Mouse (Mus musculus) heart, embryonic 14.5 days (tissue): ENCODE measurements around the gene Gpr132. TPM values are rescaled to one million over a fixed set of nuclear protein-coding genes. Genes with fewer than 3 reads are reported as not detected.
A peak's percentile ranks its signal among the peaks of the same experiment; 100 is the strongest.
"Not testable (repeated sequence)": the region's sequence is repeated elsewhere in the genome, so short reads cannot be mapped to it uniquely, and the experiment has no call there.

ENCODE experiments used
- ATAC-seq: fragments of 200-750 bp; cut with Nextera tagmentation; 2 replicates; pipeline ENCODE4 v1.8.0; 2017; ENCODE audit warnings: low read depth, moderate TSS enrichment; ENCODE audit not compliant: insufficient number of reproducible peaks, insufficient read depth, low FRiP score
- H3K27ac ChIP-seq, 2 experiments: fragments of 200-500 bp in 1 of 2; fragments of 300-500 bp in 1 of 2; sonication (generic) in 1 of 2; replicated peaks in 1 of 2; 2 replicates each; pipeline ENCODE4 v1.5.1; 2012 to 2014; ENCODE audit warnings: low read depth in 2 of 2, low read length in 2 of 2, control low read depth in 1 of 2, mild to moderate bottlenecking in 1 of 2, mixed read lengths in 1 of 2; ENCODE audit not compliant: control insufficient read depth in 1 of 2, insufficient read depth in 1 of 2
- H3K27me3 ChIP-seq: fragments of 300-500 bp; sonication (generic); 2 replicates; pipeline ENCODE4 v1.6.1; 2014; ENCODE audit warnings: mild to moderate bottlenecking, low read length, control low read depth; ENCODE audit not compliant: control insufficient read depth, insufficient read depth
- H3K36me3 ChIP-seq: fragments of 300-500 bp; sonication (generic); 2 replicates; pipeline ENCODE4 v1.6.1; 2014; ENCODE audit warnings: mild to moderate bottlenecking, control low read depth, low read length, mixed read lengths; ENCODE audit not compliant: control insufficient read depth, insufficient read depth
- H3K4me1 ChIP-seq, 2 experiments: fragments of 200-500 bp in 1 of 2; fragments of 300-500 bp in 1 of 2; sonication (generic) in 1 of 2; 2 replicates each; pipeline ENCODE4 v1.6.1; 2012 to 2014; ENCODE audit warnings: low read length in 2 of 2, control low read depth in 1 of 2, mixed read lengths in 1 of 2; ENCODE audit not compliant: control insufficient read depth in 2 of 2, insufficient read depth in 2 of 2
- H3K4me2 ChIP-seq: fragments of 300-500 bp; sonication (generic); 2 replicates; pipeline ENCODE4 v1.6.1; 2014; ENCODE audit warnings: mild to moderate bottlenecking, low read length
- H3K4me3 ChIP-seq, 2 experiments: fragments of 200-500 bp in 1 of 2; fragments of 300-500 bp in 1 of 2; sonication (generic) in 1 of 2; 2 replicates each; pipeline ENCODE4 v1.5.1; 2012 to 2014; ENCODE audit warnings: low read length in 2 of 2, mild to moderate bottlenecking in 2 of 2, control low read depth in 1 of 2, low read depth in 1 of 2, moderate library complexity in 1 of 2; ENCODE audit not compliant: control insufficient read depth in 1 of 2, insufficient read depth in 1 of 2
- H3K9ac ChIP-seq: fragments of 300-500 bp; sonication (generic); 2 replicates; pipeline ENCODE4 v1.6.1; 2014; ENCODE audit warnings: mild to moderate bottlenecking, low read length
- H3K9me3 ChIP-seq: fragments of 300-500 bp; sonication (generic); 2 replicates; pipeline ENCODE4 v1.6.1; 2016; ENCODE audit warnings: low read length, control low read depth; ENCODE audit not compliant: control insufficient read depth
- WGBS: fragments of 180-500 bp; shearing (Covaris S2); extraction: QIAGEN DNeasy Blood & Tissue Kit; methylation state at CpG from one replicate; pipeline ENCODE4 v1.1.7; 2014; 5-methylcytosine and 5-hydroxymethylcytosine counted together
- polyA plus RNA-seq: library from polyadenylated mRNA; unstranded; fragments of >200 nt; fragmentation: Nextera tagmentation; extraction: Ambion mirVana; gene quantifications from 2 replicates; pipeline ENCODE4 v1.2.1, GENCODE M21; 2014

Gpr132 gene
- polyA plus RNA-seq, 1 experiment from 2014 or later, result 0.08 TPM

GRCm38 (mm10) chr12:112850344-112850743 lies 17.7 kb downstream of the Gpr132 start:
- no peak overlapping the region for H3K27ac ChIP-seq
- no peaks in the 10 kb centered on the region for H3K4me1 ChIP-seq
- H3K4me2 ChIP-seq, result no peak overlapping the region
- no peak overlapping the region for H3K9ac ChIP-seq
- no peak for ATAC-seq
- H3K27me3 ChIP-seq, result no peaks in the 10 kb centered on the region
- H3K4me3 ChIP-seq, result no peak overlapping the region
- H3K36me3 ChIP-seq, result no peaks in the 10 kb centered on the region
- 84% methylated on average over 9 of the region's 9 CpGs for WGBS
- no peaks in the 10 kb centered on the region for H3K9me3 ChIP-seq

GRCm38 (mm10) chr12:112849235-112850022 lies 18.6 kb downstream of the Gpr132 start:
- Histone ChIP-seq H3K27me3 (no peaks in the 10 kb centered on the region), H3K27ac (no peak overlapping the region), H3K9ac (no peak overlapping the region), H3K36me3 (no peaks in the 10 kb centered on the region), H3K4me2 (no peak overlapping the region), H3K4me1 (no peaks in the 10 kb centered on the region), H3K4me3 (no peak overlapping the region), H3K9me3 (no peaks in the 10 kb centered on the region)
- WGBS, result 77% methylated on average over 11 of the region's 11 CpGs
- ATAC-seq, result no peak

GRCm38 (mm10) chr12:112847880-112848279 lies 20.1 kb downstream of the Gpr132 start:
- 84% methylated on average over 2 of the region's 2 CpGs for WGBS

DNA sequence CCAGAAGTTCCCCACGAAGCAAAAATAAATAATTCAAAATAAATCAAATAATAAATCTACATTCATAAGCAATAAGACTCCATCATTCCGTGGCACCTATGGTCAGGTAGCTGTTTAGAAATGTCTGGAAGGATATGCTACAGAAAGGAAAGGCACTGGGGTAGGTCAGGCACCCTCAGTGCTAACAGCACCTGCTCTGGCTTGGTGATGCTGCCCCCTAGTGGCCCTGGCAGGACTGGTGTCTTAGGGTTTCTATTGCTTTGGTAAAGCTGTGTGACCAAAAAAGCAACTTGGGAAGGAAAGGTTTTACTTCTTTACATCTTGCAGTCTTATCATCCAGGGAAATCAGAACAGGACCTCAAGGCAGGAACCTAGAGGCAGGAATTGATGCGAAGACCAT lies 24.2 kb downstream of the Gpr132 start:
- ATAC-seq, result peak; percentile 64; the same call in 1 of the 2 replicates
- Histone ChIP-seq H3K27ac (no peak overlapping the region), H3K9ac (no peak overlapping the region), H3K4me3 (no peak overlapping the region), H3K27me3 (no peaks in the 10 kb centered on the region), H3K9me3 (no peaks in the 10 kb centered on the region), H3K4me1 (no peaks in the 10 kb centered on the region), H3K36me3 (no peaks in the 10 kb centered on the region), H3K4me2 (no peak overlapping the region)
- 15% methylated on average over 3 of the region's 3 CpGs for WGBS

More at GRCm38 (mm10) chr12:112847880-112848279, 20.1 kb downstream of the Gpr132 start:
- H3K9ac ChIP-seq, result no peak overlapping the region
- no peak for ATAC-seq
- no peak overlapping the region for H3K4me3 ChIP-seq
- no peaks in the 10 kb centered on the region for H3K27me3 ChIP-seq
- H3K36me3 ChIP-seq, result no peaks in the 10 kb centered on the region
- no peak overlapping the region for H3K4me2 ChIP-seq
- no peaks in the 10 kb centered on the region for H3K4me1 ChIP-seq
- no peaks in the 10 kb centered on the region for H3K9me3 ChIP-seq
- H3K27ac ChIP-seq, result no peak overlapping the region

- 77% methylated on average over 2 of the region's 2 CpGs for WGBS
Measured at GRCm38 (mm10) chr12:112842128-112842527, 25.9 kb downstream of the Gpr132 start.

GRCm38 (mm10) chr12:112841338-112841892 lies 26.6 kb downstream of the Gpr132 start:
- WGBS, result 80% methylated on average over 4 of the region's 4 CpGs
- not testable (repeated sequence) for H3K27ac ChIP-seq

More at GRCm38 (mm10) chr12:112842128-112842527, 25.9 kb downstream of the Gpr132 start:
- H3K9me3 ChIP-seq, H3K4me1 ChIP-seq, ATAC-seq, H3K36me3 ChIP-seq, H3K4me2 ChIP-seq, H3K4me3 ChIP-seq, H3K27me3 ChIP-seq, H3K27ac ChIP-seq, H3K9ac ChIP-seq: not testable (repeated sequence)

GRCm38 (mm10) chr12:112840209-112841086 lies 27.6 kb downstream of the Gpr132 start:
- Histone ChIP-seq H3K9me3 (no peaks in the 10 kb centered on the region), H3K4me3 (no peak overlapping the region), H3K4me1 (no peaks in the 10 kb centered on the region), H3K9ac (no peak overlapping the region), H3K27ac (no peak overlapping the region), H3K27me3 (no peaks in the 10 kb centered on the region), H3K36me3 (no peaks in the 10 kb centered on the region), H3K4me2 (no peak overlapping the region)
- ATAC-seq, result no peak
- 65% methylated on average over 25 of the region's 25 CpGs for WGBS

More at GRCm38 (mm10) chr12:112841338-112841892, 26.6 kb downstream of the Gpr132 start:
- not testable (repeated sequence) for ATAC-seq, H3K27me3 ChIP-seq, H3K9ac ChIP-seq, H3K9me3 ChIP-seq, H3K4me2 ChIP-seq, H3K4me3 ChIP-seq, H3K36me3 ChIP-seq, H3K4me1 ChIP-seq
